16 mouse cellular contexts compared by ENCODE assay signal in the genomic region with DNA sequence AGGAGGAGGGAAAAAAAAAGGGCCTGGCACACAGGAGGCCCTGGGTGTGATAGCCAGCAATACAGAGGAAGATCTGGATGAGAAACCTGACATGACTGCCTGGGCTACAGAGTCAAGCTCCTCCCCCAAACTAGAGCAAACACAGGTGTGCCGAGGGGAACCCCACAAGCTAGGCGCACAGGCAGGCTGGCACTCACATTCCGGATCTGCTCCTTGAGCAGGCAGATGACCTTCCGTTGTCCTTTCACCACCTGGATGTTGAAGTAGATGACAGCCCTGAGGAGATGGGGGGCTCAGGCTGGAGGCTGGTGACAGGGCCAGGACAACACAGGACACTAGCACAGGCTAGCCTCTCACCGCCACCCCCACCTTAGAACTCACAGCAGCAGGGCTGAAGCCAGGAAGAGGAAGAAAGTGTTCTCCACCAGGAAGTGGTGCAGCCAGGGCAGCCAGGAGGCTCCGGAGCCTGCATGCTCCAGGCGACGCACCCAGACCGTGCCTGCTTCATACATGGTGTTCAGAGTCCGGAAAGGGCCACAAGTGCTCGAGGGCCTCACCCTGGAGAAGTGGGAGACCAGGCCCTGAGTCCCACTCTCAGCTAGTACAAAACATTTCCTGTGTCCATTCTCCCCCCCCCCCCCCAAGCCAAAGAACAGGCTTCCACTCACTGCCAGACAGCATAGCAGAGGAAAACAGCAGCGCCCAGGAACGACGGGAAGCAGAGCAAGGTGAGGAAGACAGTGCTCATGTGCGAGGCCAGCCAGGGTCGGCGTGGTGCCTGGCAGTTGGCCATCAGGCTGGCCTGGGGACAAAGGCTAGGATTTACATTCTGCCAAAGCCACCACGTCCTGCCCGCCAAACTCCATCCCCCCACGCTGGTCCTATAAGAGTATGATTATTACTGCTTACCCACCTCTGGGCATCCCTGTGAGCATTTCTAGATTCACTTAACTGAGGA. TPM values are rescaled to one million over a fixed set of nuclear protein-coding genes. Genes with fewer than 3 reads are reported as not detected.
DNase-seq lines count a peak whose midpoint lies in the region; ATAC-seq and TF ChIP-seq lines count a peak whose summit lies in the region.
"Had no signal": no experiment of that assay in that cellular context is flagged by ENCODE, and none has a peak within 500 bp of the region (broad histone marks: within the 10 kb centered on the region; RNA-seq: fewer than 3 reads in every experiment).

No protein-coding gene starts in this region.

- H3K4me2 ChIP-seq in hindbrain, postnatal 0 days (ENCODE audit: low read depth, low read length), result no peak overlapping the region
- no peak overlapping the region for H3K4me2 ChIP-seq in myocyte (ENCODE audit: low read depth)
- H3K4me2 ChIP-seq: liver, embryonic 12.5 days; stomach, embryonic 15.5 days had no signal

- ATAC-seq in hindbrain, postnatal 0 days, result no peak
- ATAC-seq: activated CD4-positive, CD25-positive, alpha-beta regulatory T cell, adult 4 months; liver, embryonic 12.5 days had no signal

- H3K79me2 ChIP-seq in myocyte (ENCODE audit: control insufficient read depth, insufficient read depth), result no peaks in the 10 kb centered on the region

- peak overlapping the region; percentile 48; the same call in 1 of the 2 replicates for H3K27ac ChIP-seq in hindbrain, postnatal 0 days
- H3K27ac ChIP-seq: left cerebral cortex, adult 2 months; liver, embryonic 12.5 days; stomach, embryonic 15.5 days had no signal

- no peak for TF ChIP-seq CTCF in hindbrain, postnatal 0 days (IDR thresholded peaks at IDR 0.05; ENCODE audit: low read depth)

- H3K9me3 ChIP-seq in hindbrain, postnatal 0 days (ENCODE audit: low read length), result no peaks in the 10 kb centered on the region
- H3K9me3 ChIP-seq: liver, embryonic 12.5 days; stomach, embryonic 15.5 days had no signal

- no peak overlapping the region for H3ac ChIP-seq in myocyte (ENCODE audit: control insufficient read depth, insufficient read length)

- no peaks in the 10 kb centered on the region for H3K27me3 ChIP-seq in hindbrain, postnatal 0 days (ENCODE audit: insufficient read depth, low read length)
- H3K27me3 ChIP-seq in myocyte (ENCODE audit: control insufficient read depth, insufficient read depth, insufficient read length), result no peaks in the 10 kb centered on the region
- H3K27me3 ChIP-seq: liver, embryonic 12.5 days; stomach, embryonic 15.5 days had no signal

- 62% methylated on average over 20 of the region's 20 CpGs for WGBS in hindbrain, postnatal 0 days

- H3K9ac ChIP-seq in hindbrain, postnatal 0 days (replicated peaks; ENCODE audit: low read length), result no peak overlapping the region
- H3K9ac ChIP-seq: liver, embryonic 12.5 days; stomach, embryonic 15.5 days had no signal

- peaks cover 2% of the 10 kb centered on the region; the same call in 1 of the 2 replicates for H3K36me3 ChIP-seq in hindbrain, postnatal 0 days (ENCODE audit: insufficient read depth, low read length)
- peaks cover 19% of the 10 kb centered on the region for H3K36me3 ChIP-seq in myocyte (ENCODE audit: control insufficient read depth, insufficient read depth)

- TF ChIP-seq POLR2A in myocyte (IDR thresholded peaks at IDR 0.05; ENCODE audit: insufficient read length, low read depth), result no peak

- peaks cover 7% of the 10 kb centered on the region; the same call in 1 of the 2 replicates for H3K4me1 ChIP-seq in hindbrain, postnatal 0 days (ENCODE audit: insufficient read depth, low read length)

- DNase-seq in cerebellum, postnatal 14 days, result peak; percentile 77 to 79
- no peak for DNase-seq in cerebellum, postnatal 36 days
- DNase-seq in kidney, postnatal 10 days, result peak; percentile 54
- DNase-seq in kidney, adult 9 months, result no peak
- peak; percentile 50 for DNase-seq in hindbrain, postnatal 0 days (ENCODE audit: low spot score)
- no peak for DNase-seq in right cerebral cortex, adult 18-20 months
- DNase-seq in urinary bladder, postnatal 4 days (ENCODE audit: low spot score in 2 of 2), result no peak
- DNase-seq: embryo, embryonic 11 days; heart, postnatal 4 days had no signal

- no peak overlapping the region for H3K4me3 ChIP-seq in hindbrain, postnatal 0 days (ENCODE audit: low read length)
- no peak overlapping the region for H3K4me3 ChIP-seq in myocyte
- H3K4me3 ChIP-seq: left cerebral cortex, adult 2 months; liver, embryonic 12.5 days; stomach, embryonic 15.5 days had no signal

TF ChIP-seq in myocyte, 11 proteins besides CTCF, POLR2A, EP300 and RAD21:
- TF ChIP-seq CEBPB (IDR thresholded peaks at IDR 0.05; ENCODE audit: insufficient read depth, poor library complexity, severe bottlenecking) (no peak), E2F4 (IDR thresholded peaks at IDR 0.05; ENCODE audit: insufficient read depth) (no peak), TCF12 (IDR thresholded peaks at IDR 0.05; ENCODE audit: insufficient read depth, poor library complexity, severe bottlenecking) (no peak), TCF3 (IDR thresholded peaks at IDR 0.05; ENCODE audit: insufficient read length, low read depth) (no peak), POLR2AphosphoS2 (IDR thresholded peaks at IDR 0.05; ENCODE audit: insufficient read length, low read depth) (peak; percentile 12)

RNA-seq across cellular contexts. Expression of a gene that starts 12.9 kb away (rescaled TPM):
- total RNA-seq in hindbrain, postnatal 0 days (2014; rRNA removed), result 0.73 and 0.75 TPM in 2 replicates
- polyA plus RNA-seq in hindbrain, postnatal 0 days (2015; fragmentation: Nextera tagmentation; extraction: Ambion mirVana), result 0.44 and 0.86 TPM in 2 replicates
- polyA plus RNA-seq in myocyte (2012; fragmentation: generic; extraction: Trizol), result 0.19 TPM

RNA-seq across cellular contexts. Expression of a gene that starts 13.0 kb away (rescaled TPM):
- total RNA-seq in hindbrain, postnatal 0 days (2014; rRNA removed), result 3.3 and 4.7 TPM in 2 replicates
- 3.2 and 4.9 TPM in 2 replicates for polyA plus RNA-seq in hindbrain, postnatal 0 days (2015; fragmentation: Nextera tagmentation; extraction: Ambion mirVana)
- polyA plus RNA-seq in myocyte (2012; fragmentation: generic; extraction: Trizol), result 51.9 TPM

RNA-seq across cellular contexts. Expression of a gene that starts 28.5 kb away (rescaled TPM):
- total RNA-seq in hindbrain, postnatal 0 days (2014; rRNA removed), result not detected in 2 replicates
- not detected in 2 replicates for polyA plus RNA-seq in hindbrain, postnatal 0 days (2015; fragmentation: Nextera tagmentation; extraction: Ambion mirVana)
- not detected for polyA plus RNA-seq in myocyte (2012; fragmentation: generic; extraction: Trizol)
- total RNA-seq: gastrocnemius, postnatal 4 days; heart, postnatal 4 days; left cerebral cortex, adult 2 months had no signal
- polyA plus RNA-seq: forebrain, embryonic 14.5 days had no signal

RNA-seq across cellular contexts. Expression of a gene that starts 40.5 kb away (rescaled TPM):
- total RNA-seq in hindbrain, postnatal 0 days (2014; rRNA removed), result 2.6 TPM in 1 of 2 replicates, not detected in the other
- 0.67 and 1.4 TPM in 2 replicates for polyA plus RNA-seq in hindbrain, postnatal 0 days (2015; fragmentation: Nextera tagmentation; extraction: Ambion mirVana)
- polyA plus RNA-seq in myocyte (2012; fragmentation: generic; extraction: Trizol), result 0.35 TPM

RNA-seq across cellular contexts. Expression of a gene that starts 40.5 kb away (rescaled TPM):
- total RNA-seq in hindbrain, postnatal 0 days (2014; rRNA removed), result 21.5 and 31.7 TPM in 2 replicates
- 17.2 and 18.8 TPM in 2 replicates for polyA plus RNA-seq in hindbrain, postnatal 0 days (2015; fragmentation: Nextera tagmentation; extraction: Ambion mirVana)
- polyA plus RNA-seq in myocyte (2012; fragmentation: generic; extraction: Trizol), result 109 TPM

Comparison
In these comparisons a context has a peak if more than half of its experiments do, and no peak if none do; other contexts are left out.
1. DNase-seq: peak in cerebellum, postnatal 14 days (2 of 2), kidney, postnatal 10 days (single experiment) and hindbrain, postnatal 0 days (single experiment); none in cerebellum, postnatal 36 days (0 of 2), kidney, adult 9 months (single experiment), right cerebral cortex, adult 18-20 months (single experiment) and urinary bladder, postnatal 4 days (0 of 2).